Mouse (Mus musculus) embryo, embryonic 11 days (tissue): ENCODE measurements around the gene Mrgbp.

Experiments used
- DNase-seq: peaks from one replicate; pipeline ENCODE4 v3.0.0-alpha.2; 2015

Gene Mrgbp

GRCm38 (mm10) chr2:180597490-180597889 lies 16.4 kb downstream of the Mrgbp start, which contains the start of gene Col9a3:
TSS of gene Col9a3 (plus strand) at chr2:180597790.
- no peak for DNase-seq

GRCm38 (mm10) chr2:180598157-180598705 lies 17.1 kb downstream of the Mrgbp start:
- DNase-seq = peak; percentile 53

- peak; percentile 25 for DNase-seq
These were observed 19.5 kb downstream of the Mrgbp start for GRCm38 (mm10) chr2:180600569-180601021.

GRCm38 (mm10) chr2:180604781-180605180 lies 23.7 kb downstream of the Mrgbp start:
- DNase-seq = no peak

GRCm38 (mm10) chr2:180610283-180610682 lies 29.2 kb downstream of the Mrgbp start:
- no peak for DNase-seq

GRCm38 (mm10) chr2:180611882-180612281 lies 30.8 kb downstream of the Mrgbp start:
- DNase-seq = no peak
